Mouse (Mus musculus) skeletal muscle tissue, adult 2 months (tissue): ENCODE data around the gene Rab24.
A peak's percentile ranks its signal among the peaks of the same experiment; 100 is the strongest.

Source experiments
- DNase-seq: peaks from one replicate; pipeline ENCODE4 v3.0.0-alpha.2; 2012; ENCODE audit warnings: low read depth, low spot score

Gene Rab24

DNA sequence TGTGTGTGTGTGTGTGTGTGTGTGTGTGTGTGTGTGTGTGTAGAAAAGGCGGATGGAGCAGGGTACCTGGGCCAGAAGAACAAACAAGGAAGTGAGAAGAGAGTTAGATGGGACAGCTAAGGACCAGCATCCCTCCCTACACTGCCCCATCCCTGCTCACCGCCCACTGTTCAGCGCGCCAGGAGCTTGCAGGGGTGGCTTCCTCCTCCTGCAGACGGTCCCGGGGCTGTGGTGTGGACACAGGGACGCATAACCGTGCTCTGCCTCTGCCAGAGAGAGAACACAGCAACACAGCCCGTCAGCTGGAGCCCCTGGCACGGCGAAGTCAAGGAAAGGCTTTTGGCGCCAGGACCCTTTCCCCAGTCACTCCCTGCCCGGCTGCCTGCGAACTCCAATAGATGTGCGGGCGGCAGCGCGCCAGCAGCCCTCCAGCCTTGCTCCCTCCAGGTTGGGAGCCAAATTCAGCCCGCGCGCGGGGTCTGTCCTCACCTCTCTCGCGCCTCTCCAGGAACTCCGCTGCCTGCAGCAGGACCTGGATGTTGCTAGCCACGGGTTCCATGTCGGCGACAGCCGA, 7.5 kb upstream of the Rab24 start:
- no peak for DNase-seq

DNA sequence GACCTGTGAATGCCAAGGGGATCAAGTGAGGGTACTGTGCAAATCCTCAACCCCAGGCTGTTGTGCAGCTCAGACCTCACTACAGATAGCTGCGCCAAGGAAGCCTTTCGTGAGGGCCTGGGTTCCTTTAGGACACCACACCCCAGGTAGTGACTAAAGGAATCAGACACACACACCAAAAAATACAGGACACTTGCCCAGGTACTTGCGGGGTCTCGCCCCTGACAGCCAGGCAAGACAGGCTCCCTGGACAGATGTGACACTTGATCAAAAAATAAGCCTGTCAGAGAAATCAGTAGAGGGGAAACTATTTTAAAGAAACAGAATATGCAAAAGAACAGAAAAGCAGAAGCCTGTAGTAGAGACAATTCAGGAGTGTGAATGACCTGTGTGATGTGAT, 6.9 kb upstream of the Rab24 start:
- no peak for DNase-seq

DNA sequence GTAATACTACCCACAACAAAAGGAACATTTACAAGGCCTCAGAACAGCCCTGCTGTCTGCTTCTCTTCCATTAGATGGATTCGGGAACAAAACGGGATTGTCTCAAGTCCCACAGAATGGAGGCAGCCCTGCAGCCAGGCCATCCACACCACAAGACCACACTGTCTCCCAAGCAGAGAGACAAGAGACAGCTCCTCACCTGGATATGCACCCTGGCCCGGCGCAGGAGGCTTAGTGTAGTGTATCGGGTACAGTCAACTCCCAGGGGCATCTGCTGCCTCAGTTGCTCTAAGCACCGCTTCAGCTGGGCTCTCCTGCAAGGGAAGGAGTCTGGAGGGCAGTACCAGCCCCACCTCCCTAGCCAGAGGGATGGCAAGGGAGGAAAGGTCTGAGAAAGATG, 6.4 kb upstream of the Rab24 start:
- DNase-seq, result no peak

DNA sequence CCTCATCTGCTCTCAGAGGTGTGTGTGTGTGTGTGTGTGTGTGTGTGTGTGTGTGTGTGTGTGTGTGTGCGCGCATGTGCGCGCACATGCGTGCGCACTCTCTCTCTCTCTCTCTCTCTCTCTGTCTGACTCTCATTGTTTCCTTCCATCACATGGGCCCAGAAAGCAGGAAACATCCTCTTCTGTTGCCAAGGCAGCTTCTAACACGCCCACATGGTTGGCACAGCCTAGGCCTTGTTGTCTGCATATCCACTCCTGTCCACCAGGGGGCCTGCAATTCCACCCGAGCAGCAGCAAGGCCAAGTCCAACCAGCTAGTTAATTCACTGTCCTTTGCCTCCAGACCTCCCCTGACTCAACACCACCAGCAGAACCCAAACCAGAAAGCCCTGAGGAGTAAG, 5.9 kb upstream of the Rab24 start:
- peak; percentile 79 for DNase-seq

DNA sequence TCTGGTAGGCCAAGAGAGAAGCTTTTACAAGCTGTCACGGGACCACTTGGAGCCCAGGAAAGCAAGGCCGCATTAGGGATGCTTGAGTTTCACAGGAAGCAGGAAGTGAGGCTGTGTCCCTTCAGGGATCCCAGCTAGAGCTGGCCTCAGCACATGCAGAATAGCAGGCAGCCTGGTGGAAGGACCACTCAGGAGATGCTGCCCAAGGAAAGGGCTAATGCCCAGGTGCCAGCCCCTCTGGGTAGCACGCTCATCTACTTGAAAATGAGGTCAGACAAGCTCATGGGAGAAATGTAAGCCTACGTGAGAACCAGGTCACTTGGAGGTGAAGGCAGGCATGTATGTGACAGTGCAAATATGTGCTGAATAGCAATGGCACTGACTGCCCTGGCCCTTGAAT, 5.4 kb upstream of the Rab24 start:
- no peak for DNase-seq

DNA sequence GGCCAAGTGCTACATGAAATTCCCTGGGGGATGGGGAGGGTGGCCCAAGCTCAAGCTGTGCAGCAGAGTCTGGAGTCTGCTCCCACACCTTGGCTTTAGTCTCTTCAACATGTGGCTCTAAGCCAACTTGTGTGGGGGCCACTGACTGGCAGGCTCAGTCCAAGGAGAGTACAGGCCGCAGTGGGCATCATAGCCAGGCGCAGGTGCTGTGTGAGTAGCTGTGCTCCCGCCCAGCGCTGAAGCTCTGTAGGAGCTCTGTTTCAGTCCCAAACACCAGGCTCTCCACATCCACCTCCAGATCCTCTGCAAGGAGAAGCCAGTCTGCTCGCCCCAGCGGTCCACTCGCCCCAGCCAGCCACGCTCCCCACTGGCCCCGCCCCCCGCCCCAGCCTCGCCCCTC, 3.9 kb upstream of the Rab24 start:
- no peak for DNase-seq

DNA sequence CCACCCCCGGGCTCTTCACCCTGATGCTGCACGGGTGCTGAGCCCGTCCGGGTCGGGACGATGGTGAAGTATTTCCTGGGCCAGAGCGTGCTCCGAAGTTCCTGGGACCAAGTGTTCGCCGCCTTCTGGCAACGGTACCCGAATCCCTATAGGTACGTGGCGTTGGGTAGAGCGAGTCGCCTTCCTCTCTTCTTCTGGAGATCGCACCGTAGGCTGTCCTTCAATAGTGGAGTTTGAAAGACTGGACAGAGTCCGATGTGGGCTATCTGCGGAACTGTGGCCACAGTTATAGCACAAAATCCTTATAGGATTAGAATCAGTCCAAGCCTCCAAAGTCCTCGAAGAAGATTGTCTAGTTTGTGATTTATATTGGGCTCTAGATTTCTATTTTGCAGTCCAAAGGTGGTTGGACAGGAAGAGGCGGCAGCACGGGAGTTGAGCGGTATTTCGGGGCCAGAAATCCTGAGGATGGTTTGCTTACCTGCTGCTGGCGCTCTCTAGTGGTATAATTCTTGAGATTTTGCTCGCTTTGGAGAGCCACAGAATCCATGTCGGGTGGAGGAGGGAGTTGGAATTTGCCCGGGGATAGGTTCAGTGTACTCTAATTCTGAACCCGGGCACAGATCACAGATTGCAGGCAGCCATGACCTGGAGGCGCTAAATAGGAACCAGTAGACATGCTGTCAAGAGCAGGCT, 532 bp upstream of the Rab24 start:
- no peak for DNase-seq

DNA sequence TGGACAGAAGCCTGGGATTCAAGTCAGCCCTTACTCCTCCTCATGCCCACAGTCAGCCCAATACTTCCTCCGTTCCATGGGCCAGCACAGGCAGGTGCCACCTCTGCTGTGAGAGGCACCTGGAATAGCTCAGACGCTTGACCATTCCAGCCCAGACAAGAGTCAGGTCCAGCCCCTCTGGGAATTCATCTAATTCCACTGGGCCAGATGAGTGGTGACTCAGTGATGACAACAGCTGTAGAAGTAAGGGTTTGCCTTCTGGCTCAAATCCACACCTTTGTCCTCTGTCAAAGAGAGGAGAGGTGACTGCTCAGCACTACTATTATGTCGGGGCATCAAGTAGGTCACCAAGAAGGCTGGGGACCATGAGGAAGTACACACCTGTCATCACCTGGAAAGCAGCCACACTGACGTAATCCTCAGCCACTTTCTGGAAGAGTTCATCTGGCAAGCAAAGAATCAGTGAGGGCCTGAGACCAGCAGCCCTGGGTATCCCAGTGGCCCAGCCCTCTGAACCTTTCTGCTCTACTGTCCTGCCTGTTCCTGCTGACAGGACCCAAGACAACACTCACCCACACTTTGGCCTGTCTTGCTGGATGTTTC, 1.7 kb downstream of the Rab24 start, which contains the start of gene Prelid1:
Gene Prelid1 (plus strand): TSS at position 570 of the 603 bp plus-strand sequence.
- DNase-seq, result no peak

DNA sequence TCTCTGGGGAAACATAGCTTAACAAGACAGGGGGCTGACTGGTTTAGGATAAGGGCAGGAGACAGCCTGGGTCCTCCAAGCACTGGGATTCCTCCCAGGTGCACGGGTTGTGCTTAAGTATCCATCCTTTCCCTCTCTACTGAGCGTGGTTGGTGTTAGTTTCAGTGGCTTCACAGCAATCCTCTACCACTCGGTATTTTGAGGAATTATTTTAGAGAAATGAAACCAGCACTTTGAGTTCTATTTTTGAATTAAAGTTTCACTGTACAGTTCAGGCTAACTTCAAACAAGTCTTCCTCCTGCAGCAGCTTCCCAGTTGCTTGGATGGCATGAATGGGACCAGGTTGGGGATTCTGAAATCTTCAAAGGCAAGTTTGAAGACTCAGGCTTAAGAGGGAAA, 3.4 kb downstream of the Rab24 start:
- no peak for DNase-seq

DNA sequence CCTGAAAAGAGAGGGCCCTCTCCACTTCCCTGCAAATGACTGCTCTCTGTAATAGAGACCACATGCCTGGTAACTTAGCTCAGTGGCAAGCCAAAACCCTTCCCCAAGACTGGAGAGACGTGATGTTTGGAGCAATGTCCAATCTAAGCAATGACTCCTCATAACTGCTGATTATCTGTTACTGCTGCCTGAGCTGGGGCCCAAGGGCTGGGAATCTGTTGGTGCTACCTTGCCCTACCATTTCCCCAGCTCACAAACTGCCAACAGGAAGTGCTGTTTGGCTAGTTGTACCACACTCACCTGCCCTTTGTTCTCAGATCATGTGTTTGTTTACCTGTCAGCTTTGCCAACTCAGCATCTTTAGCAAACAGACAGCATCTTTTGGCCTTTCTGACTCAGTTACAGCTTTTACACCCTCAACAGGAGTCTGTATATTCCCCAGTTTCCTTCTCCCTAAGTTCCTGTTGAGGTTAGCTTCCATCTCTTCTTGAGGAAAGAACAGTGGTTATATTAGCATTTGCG, 6.8 kb downstream of the Rab24 start:
- DNase-seq, result no peak

DNA sequence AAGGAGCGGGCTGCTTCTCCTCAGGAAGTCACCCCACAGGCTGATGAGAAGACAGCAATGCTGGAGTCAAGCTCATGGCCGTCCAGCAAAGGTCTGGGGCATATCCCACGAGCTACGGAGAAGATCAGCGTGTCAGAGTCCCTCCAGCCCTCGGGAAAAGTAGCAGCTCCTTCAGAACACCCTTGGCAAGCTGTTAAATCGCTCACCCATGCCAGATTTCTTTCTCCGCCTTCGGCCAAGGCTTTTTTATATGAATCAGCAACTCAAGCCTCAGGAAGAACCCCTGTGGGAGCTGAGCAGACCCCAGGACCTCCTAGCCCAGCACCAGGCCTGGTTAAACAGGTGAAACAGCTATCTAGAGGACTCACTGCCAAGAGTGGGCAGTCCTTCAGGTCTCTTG, 8.7 kb downstream of the Rab24 start:
- DNase-seq, result no peak

DNA sequence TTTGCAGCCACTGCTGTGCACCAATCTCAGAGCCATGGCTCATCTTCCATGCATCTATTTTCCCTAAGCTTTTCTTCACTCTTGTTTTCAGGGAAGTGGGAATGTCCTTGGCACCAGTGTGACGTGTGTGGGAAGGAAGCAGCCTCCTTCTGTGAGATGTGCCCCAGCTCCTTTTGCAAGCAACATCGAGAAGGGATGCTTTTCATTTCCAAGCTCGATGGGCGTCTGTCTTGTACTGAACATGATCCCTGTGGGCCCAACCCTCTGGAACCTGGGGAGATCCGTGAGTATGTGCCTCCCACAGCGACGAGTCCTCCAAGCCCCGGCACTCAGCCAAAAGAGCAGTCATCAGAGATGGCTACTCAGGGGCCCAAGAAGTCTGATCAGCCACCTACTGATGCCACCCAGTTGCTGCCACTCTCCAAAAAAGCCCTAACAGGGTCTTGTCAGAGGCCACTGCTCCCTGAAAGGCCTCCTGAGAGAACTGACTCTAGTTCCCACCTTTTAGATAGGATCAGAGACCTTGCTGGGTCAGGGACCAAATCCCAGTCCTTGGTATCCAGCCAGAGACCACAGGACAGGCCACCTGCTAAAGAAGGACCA, 9.6 kb downstream of the Rab24 start:
- DNase-seq, result no peak

DNA sequence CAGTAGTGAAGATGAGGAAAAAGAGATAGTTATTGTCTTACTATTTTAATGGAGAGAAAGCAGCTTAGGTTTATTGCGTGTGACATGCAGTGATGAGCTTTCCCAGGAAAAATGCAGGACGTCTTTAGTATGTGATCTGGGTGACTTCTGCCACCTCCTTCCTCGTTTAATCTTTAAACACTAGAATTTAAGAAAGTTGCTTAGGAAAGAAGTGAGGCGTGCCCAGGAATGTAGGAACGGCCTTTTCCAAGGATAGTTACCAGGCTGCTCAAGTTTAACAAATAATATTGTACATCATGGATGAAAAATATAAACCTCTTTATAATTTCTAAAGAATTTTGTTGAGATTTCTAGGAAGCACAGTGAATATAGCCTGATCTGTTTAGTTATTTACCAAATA, 20.8 kb downstream of the Rab24 start:
- DNase-seq, result no peak

DNA sequence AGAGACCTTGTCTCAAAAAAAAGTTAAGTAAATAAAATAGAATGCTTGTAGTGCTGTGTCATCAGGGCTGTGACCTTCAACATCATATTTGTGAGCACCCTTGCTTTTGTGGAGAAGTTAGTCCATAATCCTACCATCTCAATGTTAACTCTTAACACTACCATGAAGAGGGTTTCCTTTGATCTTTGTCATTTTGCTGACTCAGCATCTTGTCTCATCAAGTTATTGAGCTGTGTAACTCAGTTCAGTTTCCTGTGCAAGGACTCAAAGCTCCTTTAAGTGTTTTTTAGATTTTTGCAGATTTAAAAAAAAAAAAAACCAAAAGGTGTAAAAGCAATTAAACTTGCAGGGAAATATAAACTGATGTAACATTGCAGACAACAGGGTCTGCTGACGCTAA, 25.0 kb downstream of the Rab24 start:
- no peak for DNase-seq

DNA sequence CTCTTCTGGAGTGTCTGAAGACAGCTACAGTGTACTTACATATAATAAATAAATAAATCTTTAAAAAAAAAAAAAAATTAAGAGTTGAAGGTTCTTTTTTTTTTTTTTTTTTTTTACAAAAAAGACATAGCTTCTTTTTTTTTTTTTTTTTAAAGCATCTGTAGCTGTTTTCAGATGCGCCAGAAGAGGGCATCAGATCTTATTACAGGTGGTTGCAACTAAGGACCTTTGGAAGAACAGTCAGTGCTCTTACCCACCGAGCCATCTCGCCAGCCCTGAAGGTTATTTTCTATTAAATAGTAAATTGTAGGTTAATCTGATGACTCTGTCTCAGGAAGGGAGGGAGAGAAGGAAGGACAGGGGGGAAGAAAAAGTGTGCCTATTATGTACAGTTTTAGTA, 32.9 kb downstream of the Rab24 start:
- DNase-seq, result no peak

DNA sequence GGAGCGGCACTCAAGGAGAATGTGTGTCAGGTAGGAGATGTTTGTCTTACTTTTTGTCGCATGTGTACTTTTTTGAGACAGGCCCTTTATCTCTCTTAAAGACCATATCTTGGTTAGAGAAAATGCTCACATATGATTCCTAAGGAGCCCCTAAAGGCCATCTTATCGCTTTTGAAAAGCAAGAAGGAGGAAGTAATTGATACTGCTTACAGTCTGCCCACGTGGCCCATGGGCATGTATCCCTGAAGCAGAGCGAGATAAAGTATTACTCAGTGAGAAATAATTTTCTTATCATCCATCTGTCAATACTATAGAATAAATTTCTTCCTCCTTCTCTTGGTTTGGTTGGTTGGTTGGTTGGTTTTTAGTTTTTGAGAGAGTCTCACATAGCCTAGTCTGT, 44.1 kb downstream of the Rab24 start:
- DNase-seq, result no peak

DNA sequence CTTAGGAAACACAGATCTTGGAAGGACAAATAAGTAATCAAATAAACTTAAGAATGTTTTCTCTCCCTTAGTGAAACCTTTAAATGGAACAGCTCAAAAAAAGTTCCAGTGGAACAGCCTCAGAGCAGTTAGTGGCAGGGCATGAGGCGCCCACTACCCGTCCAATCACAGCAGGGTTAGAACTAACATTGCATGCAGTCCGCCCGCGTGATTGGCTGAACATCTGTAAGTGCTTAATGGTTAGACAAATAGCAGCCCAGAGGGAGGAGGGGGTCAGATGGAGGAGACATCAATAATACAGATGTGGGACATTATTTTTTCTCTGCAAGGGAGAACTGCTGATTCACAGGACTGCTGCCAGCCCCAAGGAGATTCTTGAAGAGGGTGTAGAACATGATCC, 44.5 kb downstream of the Rab24 start:
- no peak for DNase-seq
